Mouse (Mus musculus) liver, embryonic 15.5 days (tissue): ENCODE results near the gene Os9. TPM values are rescaled to one million over a fixed set of nuclear protein-coding genes. Genes with fewer than 3 reads are reported as not detected.
"Not testable (repeated sequence)": the region's sequence is repeated elsewhere in the genome, so short reads cannot be mapped to it uniquely, and the experiment has no call there.

ENCODE experiments used
- ATAC-seq: fragments of 200-750 bp; cut with Nextera tagmentation; 2 replicates; pipeline ENCODE4 v1.8.0; 2017; ENCODE audit warnings: moderate number of reproducible peaks, mild to moderate bottlenecking, moderate library complexity; ENCODE audit not compliant: insufficient read depth
- H3K27ac ChIP-seq: fragments of 300-500 bp; sonication (generic); replicated peaks from 2 replicates; pipeline ENCODE4 v1.5.1; 2015; ENCODE audit warnings: mild to moderate bottlenecking, inconsistent platforms
- H3K27me3 ChIP-seq: fragments of 300-500 bp; sonication (generic); 2 replicates; pipeline ENCODE4 v1.6.1; 2015; ENCODE audit warnings: mild to moderate bottlenecking, inconsistent platforms
- H3K36me3 ChIP-seq: fragments of 300-500 bp; sonication (generic); replicated peaks from 2 replicates; pipeline ENCODE4 v1.6.1; 2015; ENCODE audit warnings: moderate library complexity, mild to moderate bottlenecking, inconsistent platforms
- H3K4me1 ChIP-seq: fragments of 300-500 bp; sonication (generic); replicated peaks from 2 replicates; pipeline ENCODE4 v1.6.1; 2015; ENCODE audit warnings: inconsistent platforms
- H3K4me2 ChIP-seq: fragments of 300-500 bp; sonication (generic); 2 replicates; pipeline ENCODE4 v1.6.1; 2015; ENCODE audit warnings: moderate library complexity, mild to moderate bottlenecking, inconsistent platforms
- H3K4me3 ChIP-seq: fragments of 300-500 bp; sonication (generic); replicated peaks from 2 replicates; pipeline ENCODE4 v1.5.1; 2015; ENCODE audit warnings: mild to moderate bottlenecking, inconsistent platforms
- H3K9ac ChIP-seq: fragments of 300-500 bp; sonication (generic); 2 replicates; pipeline ENCODE4 v1.6.1; 2015; ENCODE audit warnings: moderate library complexity, mild to moderate bottlenecking, inconsistent platforms
- H3K9me3 ChIP-seq: fragments of 300-500 bp; sonication (generic); replicated peaks from 2 replicates; pipeline ENCODE4 v1.6.1; 2016; ENCODE audit warnings: inconsistent platforms
- WGBS: fragments of 180-500 bp; shearing (Covaris S2); methylation state at CpG from one replicate; pipeline ENCODE4 v1.1.7; 2015; ENCODE audit warnings: mixed read lengths; ENCODE audit not compliant: insufficient replicate concordance; 5-methylcytosine and 5-hydroxymethylcytosine counted together
- polyA plus RNA-seq: library from polyadenylated mRNA; unstranded; fragments of >200 nt; fragmentation: Nextera tagmentation; extraction: Ambion mirVana; gene quantifications from 2 replicates; pipeline ENCODE4 v1.2.1, GENCODE M21; 2015

Gene Os9
- polyA plus RNA-seq, 1 experiment from 2014 or later = 54.0 TPM

GRCm38 (mm10) chr10:127062101-127062500, 58.8 kb downstream of the Os9 start:
- not testable (repeated sequence) for H3K4me2 ChIP-seq, ATAC-seq, H3K4me3 ChIP-seq, H3K9me3 ChIP-seq, H3K9ac ChIP-seq, H3K27ac ChIP-seq
- H3K27me3 ChIP-seq = peaks cover 57% of the 10 kb centered on the region
- H3K36me3 ChIP-seq = peaks cover 24% of the 10 kb centered on the region
- 64% methylated on average over 4 of the region's 4 CpGs for WGBS
- peaks cover 68% of the 10 kb centered on the region for H3K4me1 ChIP-seq

- no peak for ATAC-seq
- WGBS = 54% methylated on average over 2 of the region's 2 CpGs
- Histone ChIP-seq H3K9me3 (no peaks in the 10 kb centered on the region), H3K4me3 (no peak overlapping the region), H3K4me2 (no peak overlapping the region), H3K27me3 (peaks cover 61% of the 10 kb centered on the region), H3K27ac (no peak overlapping the region), H3K36me3 (peaks cover 18% of the 10 kb centered on the region), H3K4me1 (peaks cover 62% of the 10 kb centered on the region), H3K9ac (no peak overlapping the region)
Observed at GRCm38 (mm10) chr10:127061513-127061912, 59.4 kb downstream of the Os9 start.

GRCm38 (mm10) chr10:127061085-127061484, 59.8 kb downstream of the Os9 start:
- ATAC-seq = no peak
- H3K4me1 ChIP-seq = peaks cover 59% of the 10 kb centered on the region
- H3K4me3 ChIP-seq = no peak overlapping the region
- peaks cover 66% of the 10 kb centered on the region for H3K27me3 ChIP-seq
- no peak overlapping the region for H3K4me2 ChIP-seq
- H3K36me3 ChIP-seq = peaks cover 14% of the 10 kb centered on the region
- no peak overlapping the region for H3K9ac ChIP-seq
- no peak overlapping the region for H3K27ac ChIP-seq
- no peaks in the 10 kb centered on the region for H3K9me3 ChIP-seq
- 51% methylated on average over 5 of the region's 5 CpGs for WGBS

- H3K4me2 ChIP-seq = peak within 1 kb of the TSS; percentile 89
- peaks cover 50% of the 10 kb centered on the region for H3K4me1 ChIP-seq
- peaks cover 6% of the 10 kb centered on the region for H3K36me3 ChIP-seq
- H3K9me3 ChIP-seq = no peaks in the 10 kb centered on the region
- peaks cover 74% of the 10 kb centered on the region for H3K27me3 ChIP-seq
- WGBS = 2% methylated on average over 57 of the region's 72 CpGs
- ATAC-seq = no peak
- H3K9ac ChIP-seq = peak within 1 kb of the TSS; percentile 27; the same call in 1 of the 2 replicates
- no peak within 1 kb of the TSS for H3K27ac ChIP-seq
- peak within 1 kb of the TSS; percentile 61 for H3K4me3 ChIP-seq
Observed at GRCm38 (mm10) chr10:127059968-127060916, 60.7 kb downstream of the Os9 start, which contains the start of gene March9. March9 (minus strand) TSS chr10:127060184.

- H3K9ac ChIP-seq = peak overlapping the region; percentile 27; the same call in 1 of the 2 replicates
- H3K4me1 ChIP-seq = peaks cover 42% of the 10 kb centered on the region
- peak overlapping the region; percentile 61 for H3K4me3 ChIP-seq
- H3K4me2 ChIP-seq = peak overlapping the region; percentile 89
- peaks cover 83% of the 10 kb centered on the region for H3K27me3 ChIP-seq
- ATAC-seq = no peak
- under 1% methylated on average over 82 of the region's 92 CpGs for WGBS
- H3K36me3 ChIP-seq = no peaks in the 10 kb centered on the region
- H3K9me3 ChIP-seq = no peaks in the 10 kb centered on the region
- H3K27ac ChIP-seq = no peak overlapping the region
Observed at GRCm38 (mm10) chr10:127059174-127059967, 61.6 kb downstream of the Os9 start.

GRCm38 (mm10) chr10:127058708-127059107, 62.2 kb downstream of the Os9 start:
- WGBS = 11% methylated on average over 8 of the region's 8 CpGs
- no peak for ATAC-seq
- H3K36me3 ChIP-seq = no peaks in the 10 kb centered on the region
- no peak overlapping the region for H3K9ac ChIP-seq
- H3K9me3 ChIP-seq = no peaks in the 10 kb centered on the region
- H3K4me2 ChIP-seq = peak overlapping the region; percentile 89
- H3K4me1 ChIP-seq = peaks cover 35% of the 10 kb centered on the region
- no peak overlapping the region for H3K27ac ChIP-seq
- peaks cover 89% of the 10 kb centered on the region for H3K27me3 ChIP-seq
- H3K4me3 ChIP-seq = peak overlapping the region; percentile 61; the same call in 1 of the 2 replicates

- no peak overlapping the region for H3K27ac ChIP-seq
- H3K4me3 ChIP-seq = no peak overlapping the region
- no peak overlapping the region for H3K9ac ChIP-seq
- peaks cover 95% of the 10 kb centered on the region for H3K27me3 ChIP-seq
- no peak for ATAC-seq
- peak overlapping the region; percentile 89 for H3K4me2 ChIP-seq
- WGBS = 2% methylated on average over 9 of the region's 9 CpGs
- no peaks in the 10 kb centered on the region for H3K9me3 ChIP-seq
- H3K36me3 ChIP-seq = no peaks in the 10 kb centered on the region
- peaks cover 30% of the 10 kb centered on the region for H3K4me1 ChIP-seq
Observed at GRCm38 (mm10) chr10:127058161-127058560, 62.8 kb downstream of the Os9 start.

GRCm38 (mm10) chr10:127056490-127056889, 64.4 kb downstream of the Os9 start:
- H3K27me3 ChIP-seq = peaks cover 99% of the 10 kb centered on the region

GRCm38 (mm10) chr10:127055406-127055805, 65.5 kb downstream of the Os9 start:
- H3K4me3 ChIP-seq = no peak overlapping the region
- no peaks in the 10 kb centered on the region for H3K36me3 ChIP-seq
- no peaks in the 10 kb centered on the region for H3K9me3 ChIP-seq
- 37% methylated on average over 8 of the region's 8 CpGs for WGBS
- H3K9ac ChIP-seq = no peak overlapping the region
- peaks cover 99% of the 10 kb centered on the region for H3K27me3 ChIP-seq
- no peak overlapping the region for H3K4me2 ChIP-seq
- H3K4me1 ChIP-seq = peaks cover 19% of the 10 kb centered on the region
- ATAC-seq = no peak
- no peak overlapping the region for H3K27ac ChIP-seq

More at GRCm38 (mm10) chr10:127056490-127056889, 64.4 kb downstream of the Os9 start:
- Histone ChIP-seq H3K4me3 (no peak overlapping the region), H3K4me2 (no peak overlapping the region), H3K36me3 (no peaks in the 10 kb centered on the region), H3K9ac (no peak overlapping the region), H3K9me3 (no peaks in the 10 kb centered on the region), H3K4me1 (peaks cover 20% of the 10 kb centered on the region), H3K27ac (no peak overlapping the region)
- no peak for ATAC-seq
- 78% methylated on average over 20 of the region's 20 CpGs for WGBS

- H3K9me3 ChIP-seq = no peaks in the 10 kb centered on the region
- peaks cover 15% of the 10 kb centered on the region for H3K4me1 ChIP-seq
- no peak overlapping the region for H3K4me3 ChIP-seq
- no peak overlapping the region for H3K27ac ChIP-seq
- H3K9ac ChIP-seq = no peak overlapping the region
- 49% methylated on average over 4 of the region's 4 CpGs for WGBS
- H3K27me3 ChIP-seq = peaks cover 99% of the 10 kb centered on the region
- H3K36me3 ChIP-seq = no peaks in the 10 kb centered on the region
- ATAC-seq = no peak
- no peak overlapping the region for H3K4me2 ChIP-seq
Observed at GRCm38 (mm10) chr10:127054646-127055045, 66.3 kb downstream of the Os9 start.

- H3K4me3 ChIP-seq = no peak overlapping the region
- H3K27ac ChIP-seq = no peak overlapping the region
- peaks cover 8% of the 10 kb centered on the region; the same call in 1 of the 2 replicates for H3K4me1 ChIP-seq
- no peak overlapping the region for H3K4me2 ChIP-seq
- no peak; the same call in 1 of the 2 replicates for ATAC-seq
- 11% methylated on average over 10 of the region's 10 CpGs for WGBS
- peaks cover 83% of the 10 kb centered on the region for H3K27me3 ChIP-seq
- H3K9ac ChIP-seq = no peak overlapping the region
- no peaks in the 10 kb centered on the region for H3K9me3 ChIP-seq
- no peaks in the 10 kb centered on the region for H3K36me3 ChIP-seq
Observed at GRCm38 (mm10) chr10:127050119-127050474, 70.8 kb downstream of the Os9 start.
